Mouse (Mus musculus): ENCODE results near the gene Spib.

The Spib gene

DNA sequence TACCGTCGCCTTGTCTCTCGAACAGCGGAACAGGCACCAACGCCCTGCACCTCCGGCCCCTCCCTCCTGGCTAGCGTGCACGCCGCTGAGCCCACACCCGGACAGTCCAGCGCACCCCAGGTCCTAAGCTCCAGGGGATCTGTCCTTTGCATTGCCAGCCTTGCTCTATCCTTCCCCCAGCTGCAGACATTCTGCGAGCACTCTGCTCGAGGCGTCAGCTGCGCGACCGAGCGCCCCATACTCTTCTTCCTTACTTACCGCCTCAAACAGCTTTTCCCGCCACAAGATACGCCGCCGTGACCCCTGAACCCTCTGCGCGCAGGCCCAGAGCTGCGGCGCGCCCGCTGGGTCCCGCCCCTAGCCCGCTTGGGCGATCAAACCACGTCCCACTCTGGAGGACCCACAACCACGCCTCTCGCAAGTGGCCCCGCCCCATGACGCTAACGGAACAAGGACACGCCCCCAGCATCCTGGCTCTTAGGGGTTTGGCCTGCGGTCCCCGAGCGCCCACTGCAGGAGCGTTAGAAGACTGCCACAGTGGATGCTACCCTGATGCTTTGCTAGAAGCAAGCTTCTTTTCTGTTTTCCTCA, 16.7 kb upstream of the Spib start, which contains the start of gene Pold1:
TSS of gene Pold1 (minus strand) at position 353 of the 591 bp plus-strand sequence.
- peak; percentile 100 for DNase-seq (ENCODE audit: inconsistent ontology term)

DNA sequence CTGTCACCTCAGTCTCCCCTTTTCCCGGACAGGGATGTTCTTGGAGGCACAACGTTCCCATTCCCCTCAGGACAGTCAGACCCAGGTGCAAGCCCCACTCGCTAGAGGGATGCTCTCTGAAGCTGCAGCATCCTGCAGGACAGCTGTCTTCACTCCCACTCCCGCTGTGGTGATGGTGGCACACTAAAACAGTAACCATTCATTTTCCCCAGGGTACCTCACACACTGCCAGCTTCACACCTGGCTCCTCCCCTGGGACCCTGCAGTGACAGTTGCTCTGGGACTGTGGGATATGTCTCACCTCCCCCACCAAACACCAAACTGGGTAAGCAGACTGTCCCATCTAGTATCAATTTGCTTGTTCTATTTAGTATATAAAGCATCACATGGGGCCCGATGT, 15.9 kb upstream of the Spib start:
- DNase-seq (ENCODE audit: inconsistent ontology term): no peak

DNA sequence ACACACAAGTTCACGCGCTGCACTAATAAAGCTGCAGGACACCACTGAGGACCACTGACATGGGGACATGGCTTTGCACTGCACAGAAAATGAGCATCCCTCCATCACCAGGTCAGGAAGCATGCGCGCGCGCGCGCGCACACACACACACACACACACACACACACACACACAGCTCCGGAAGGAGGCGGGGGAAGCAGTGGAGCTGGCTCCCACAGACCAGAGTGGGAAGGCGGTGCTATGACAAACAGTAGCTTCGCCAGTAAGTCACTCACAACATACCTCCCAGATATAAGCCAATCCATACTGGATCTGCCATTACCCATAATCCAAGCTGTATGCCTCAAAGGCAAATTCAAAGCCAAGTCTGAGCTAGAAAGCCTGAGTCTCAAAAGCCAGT, 15.2 kb upstream of the Spib start:
- no peak for DNase-seq (ENCODE audit: inconsistent ontology term)

DNA sequence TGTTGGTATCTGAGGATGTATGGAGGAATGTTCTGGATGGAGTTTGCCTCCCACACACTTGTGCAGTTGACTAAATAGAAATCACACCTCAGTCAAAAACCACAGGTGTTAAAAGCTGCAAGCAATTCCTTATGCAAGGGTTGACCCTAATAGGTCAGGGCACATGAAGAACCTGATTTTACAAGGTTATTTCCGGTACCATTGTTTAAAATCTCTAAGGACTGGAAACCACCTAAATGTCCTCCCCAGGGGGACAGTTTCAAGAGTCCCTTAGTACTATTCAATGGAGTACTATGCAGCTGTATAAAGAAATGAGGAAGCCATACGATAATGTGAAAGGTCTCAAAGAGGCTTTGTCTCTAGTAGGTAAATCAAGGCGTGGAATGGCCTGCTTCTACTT, 14.4 kb upstream of the Spib start:
- no peak for DNase-seq (ENCODE audit: inconsistent ontology term)

DNA sequence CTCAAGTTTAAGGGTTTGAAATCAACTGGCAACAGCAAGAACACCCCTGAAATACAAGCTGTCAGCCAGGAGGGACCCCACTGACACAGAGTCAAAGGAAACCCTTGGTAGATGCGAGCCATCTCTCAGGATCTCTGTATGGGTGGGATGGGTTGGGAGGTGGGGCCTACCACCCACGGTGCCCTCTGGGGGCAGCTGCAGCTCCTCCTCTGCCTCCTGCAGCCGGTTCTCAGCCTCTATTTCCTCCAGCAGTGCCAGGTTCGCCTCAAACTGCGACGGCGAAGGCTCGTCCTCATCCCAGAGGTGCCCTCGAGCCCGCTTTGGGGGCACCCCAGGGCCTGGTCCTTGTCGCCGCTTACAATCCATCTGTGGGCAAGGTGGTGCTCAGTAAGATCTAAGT, 11.2 kb upstream of the Spib start:
- no peak for DNase-seq (ENCODE audit: inconsistent ontology term)

DNA sequence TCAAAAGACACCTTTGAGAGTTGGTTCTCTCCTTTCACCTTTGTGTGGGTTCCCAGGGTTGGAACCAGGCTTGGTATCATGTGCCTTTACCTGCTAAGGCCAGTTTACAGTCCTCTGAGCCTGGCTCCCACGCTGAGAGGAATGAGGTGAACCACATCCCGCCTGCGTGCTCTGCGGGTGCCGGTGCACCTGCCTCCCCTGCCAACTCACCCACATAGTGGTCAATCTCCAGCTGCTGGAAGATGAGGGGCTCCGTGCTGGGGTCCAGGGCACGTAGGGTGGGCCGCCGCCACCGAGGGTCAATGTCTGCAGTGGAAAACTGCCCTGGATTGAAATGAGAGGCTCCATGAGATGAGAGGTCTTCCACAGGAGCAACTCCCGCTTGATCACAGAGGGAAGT, 10.7 kb upstream of the Spib start:
- no peak for DNase-seq (ENCODE audit: inconsistent ontology term)

DNA sequence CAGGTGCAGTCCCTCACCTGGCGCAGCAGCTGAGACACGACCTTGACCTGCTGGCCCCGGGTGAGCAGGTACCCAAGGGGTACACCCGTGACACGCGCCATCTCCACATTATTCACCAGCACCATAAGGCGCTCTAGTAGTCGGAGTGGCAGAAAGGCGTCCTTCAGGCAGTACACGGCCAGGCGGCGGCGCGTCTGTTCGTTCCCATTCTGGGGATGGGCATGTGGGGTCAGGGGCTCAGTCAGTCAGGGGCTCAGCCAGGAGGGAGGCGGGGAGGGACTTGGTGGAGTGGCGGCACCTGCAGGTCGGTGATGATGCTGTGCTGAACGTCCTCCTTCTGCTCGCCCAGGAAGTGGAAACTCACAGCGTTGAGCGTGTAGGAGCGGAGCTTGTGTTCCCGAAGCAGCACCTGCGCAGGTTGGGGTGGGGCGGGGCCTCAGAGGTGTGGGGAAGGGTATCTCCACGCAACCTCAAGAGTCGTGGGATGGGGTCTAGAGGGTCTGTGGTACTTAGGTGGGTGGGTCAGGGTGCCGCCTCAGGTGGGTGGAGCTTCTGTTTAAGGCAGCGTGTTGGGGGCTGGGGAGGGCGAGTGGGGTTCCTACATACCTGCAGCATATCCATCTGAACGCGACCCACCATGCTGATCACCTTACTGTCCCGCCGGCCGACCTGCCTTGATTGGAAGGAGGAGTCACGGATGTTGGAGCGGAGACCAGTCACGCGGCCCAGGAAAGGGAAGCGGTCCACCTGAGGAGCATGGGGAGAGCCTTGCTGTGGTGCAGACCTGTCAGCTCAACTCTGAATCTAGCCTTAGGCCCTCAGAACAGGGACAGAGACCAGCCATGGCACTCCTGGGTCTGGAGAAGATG, 7.1 kb upstream of the Spib start:
- DNase-seq (ENCODE audit: inconsistent ontology term): no peak

DNA sequence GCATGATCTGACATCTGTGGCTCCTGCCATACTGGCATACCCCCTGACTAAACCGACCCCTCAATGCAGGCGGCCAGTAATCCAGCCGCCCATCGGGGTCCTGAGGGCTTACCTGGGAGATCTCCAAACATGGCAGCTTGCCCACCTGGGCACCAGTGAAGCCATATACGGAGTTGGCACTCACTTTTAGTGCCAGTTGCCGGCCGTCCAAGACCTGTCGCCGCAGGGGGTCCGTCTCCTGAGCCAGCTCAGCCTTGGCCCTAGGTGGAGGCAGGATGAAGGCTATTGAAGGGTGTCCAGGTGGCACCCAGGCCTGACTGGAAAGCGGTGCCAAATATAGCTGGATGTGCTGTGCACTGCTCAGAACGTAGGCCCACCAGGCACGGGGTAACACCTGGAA, 5.6 kb upstream of the Spib start:
- DNase-seq (ENCODE audit: inconsistent ontology term): no peak

DNA sequence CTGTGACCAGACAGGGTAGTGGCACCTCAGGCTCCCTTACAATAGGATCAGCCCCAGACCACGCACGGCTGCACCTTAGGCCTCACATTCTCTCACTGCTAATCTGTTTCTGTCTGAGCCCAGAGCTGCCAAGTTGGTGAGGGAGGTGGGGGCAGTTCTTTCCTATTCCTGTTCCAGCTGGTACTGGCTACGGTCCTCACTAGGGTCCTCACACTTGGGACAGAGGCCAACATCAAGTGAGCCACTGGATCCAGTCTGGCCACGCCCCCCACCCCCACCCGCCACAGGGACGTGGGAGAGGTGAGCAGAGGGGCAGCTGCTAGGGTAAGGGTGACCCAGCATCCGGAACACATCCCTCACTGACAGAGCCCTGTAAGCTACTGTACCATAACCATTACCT, 5.1 kb upstream of the Spib start:
- no peak for DNase-seq (ENCODE audit: inconsistent ontology term)

DNA sequence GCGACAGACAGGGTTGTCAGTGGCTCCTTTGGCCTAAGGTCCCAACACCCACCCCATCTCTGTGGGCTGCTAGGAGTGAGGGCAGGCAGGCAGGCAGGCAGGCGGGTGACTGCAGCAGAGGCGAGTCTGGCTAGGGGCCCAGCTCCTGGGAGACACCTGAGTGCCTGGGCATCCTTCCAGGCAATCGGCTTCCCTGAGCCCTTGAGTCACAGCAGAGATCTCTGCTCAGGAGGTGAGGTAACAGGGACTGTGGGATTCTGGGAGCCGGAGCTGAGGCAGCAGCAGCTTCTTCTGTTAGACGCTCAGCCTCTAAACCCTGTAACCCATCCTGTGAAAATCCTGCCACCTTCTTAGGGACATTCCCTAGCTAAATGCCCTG, 4.7 kb upstream of the Spib start:
- no peak for DNase-seq (ENCODE audit: inconsistent ontology term)

DNA sequence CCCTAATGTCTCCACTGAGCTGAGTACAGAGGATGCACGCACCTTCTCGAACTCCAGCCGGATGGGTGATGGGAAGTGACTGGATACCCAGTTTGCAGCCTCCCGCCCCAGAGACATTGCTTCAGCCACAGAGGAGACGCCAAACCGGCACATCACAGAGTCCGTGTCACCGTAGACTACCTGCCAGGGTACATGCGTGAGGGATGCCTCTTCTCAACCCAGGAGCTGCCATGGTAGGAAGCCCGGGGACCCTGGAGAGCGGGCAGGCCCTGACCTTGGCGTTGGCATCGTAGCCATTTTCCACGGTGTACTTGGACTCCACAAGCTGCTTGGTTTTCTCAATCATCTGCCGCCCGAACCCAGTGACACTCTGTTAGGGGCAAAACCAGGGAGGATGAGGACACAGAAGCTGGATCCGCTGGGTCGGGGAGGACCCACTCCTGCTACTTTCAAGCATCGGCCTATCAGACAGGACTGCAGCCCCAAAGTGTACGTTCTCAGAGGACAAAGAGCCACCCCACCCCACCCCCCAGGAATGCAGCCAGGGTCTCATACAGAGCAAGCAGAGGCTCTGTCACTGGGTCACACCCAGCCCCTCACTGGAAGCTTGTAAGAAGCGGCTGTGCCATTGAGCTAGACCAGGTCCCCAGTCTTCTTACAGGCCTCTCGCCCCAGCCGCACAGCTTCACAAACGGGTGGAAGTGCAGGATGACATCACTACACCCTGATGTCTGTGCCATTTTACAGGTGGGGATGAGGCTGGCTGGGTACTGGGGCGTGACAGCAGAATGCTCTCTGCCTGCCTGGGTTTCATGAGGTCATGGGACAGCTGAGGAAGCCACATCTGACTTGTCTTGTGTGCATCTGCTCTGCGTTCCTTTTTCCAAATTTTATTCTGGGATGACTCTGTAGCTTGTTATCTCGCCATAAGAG, 4.1 kb upstream of the Spib start:
- no peak for DNase-seq (ENCODE audit: inconsistent ontology term)

DNA sequence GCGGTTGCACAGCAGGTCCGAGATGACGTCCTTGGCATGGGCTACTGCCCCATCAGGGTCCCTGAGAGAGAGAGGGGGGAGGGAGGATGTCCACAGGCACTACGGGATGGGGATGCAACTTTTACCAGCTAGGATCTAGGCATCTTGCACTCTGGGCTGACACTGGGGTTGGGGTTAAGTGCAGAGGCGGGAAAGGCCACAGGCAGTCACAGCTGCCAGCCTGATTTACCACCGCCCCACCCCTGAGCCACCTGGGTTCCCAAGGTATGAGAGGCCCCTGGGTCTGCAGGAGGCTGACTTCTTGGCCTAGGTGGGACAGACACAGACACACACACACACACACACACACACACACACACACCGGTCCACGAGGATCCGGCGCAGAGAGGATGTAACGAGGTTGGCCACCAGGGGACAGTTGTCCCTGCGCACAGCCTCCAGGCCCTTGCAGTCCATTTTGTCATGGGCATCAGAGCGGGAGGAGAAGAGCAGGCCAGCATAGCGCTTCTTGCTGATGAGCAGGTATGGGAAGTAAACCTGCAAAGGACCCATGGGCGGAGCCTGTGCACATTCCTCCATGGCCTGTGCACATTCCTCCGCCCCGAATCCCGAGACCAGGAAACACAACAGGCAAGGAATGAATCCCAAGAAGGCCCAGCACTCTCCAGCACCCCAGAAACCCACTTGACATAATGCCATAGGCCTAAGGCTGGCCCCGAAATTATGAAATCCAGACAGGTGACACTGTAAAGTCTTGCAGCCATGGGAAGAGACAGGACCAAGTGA, 3.0 kb upstream of the Spib start:
- no peak for DNase-seq (ENCODE audit: inconsistent ontology term)

DNA sequence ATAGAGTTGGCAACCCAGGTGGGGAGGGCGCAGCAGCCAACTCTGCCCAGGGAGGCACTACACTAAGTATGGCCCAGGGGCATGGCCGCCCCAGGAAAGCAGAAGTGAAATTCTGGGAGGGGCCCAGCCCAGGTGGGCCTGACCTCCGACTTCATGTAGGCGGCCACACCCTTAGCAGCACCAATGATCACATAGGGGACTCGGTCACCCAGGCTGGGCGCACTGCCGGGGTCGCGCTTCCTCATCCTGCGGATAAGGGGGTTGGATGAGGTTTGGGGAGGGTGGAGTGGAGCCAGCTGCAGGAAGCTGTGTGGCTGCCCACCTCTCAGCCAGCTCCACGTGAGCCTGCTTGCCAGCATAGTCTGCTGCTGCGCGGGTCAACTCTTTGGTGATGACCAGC, 2.4 kb upstream of the Spib start:
- no peak for DNase-seq (ENCODE audit: inconsistent ontology term)

DNA sequence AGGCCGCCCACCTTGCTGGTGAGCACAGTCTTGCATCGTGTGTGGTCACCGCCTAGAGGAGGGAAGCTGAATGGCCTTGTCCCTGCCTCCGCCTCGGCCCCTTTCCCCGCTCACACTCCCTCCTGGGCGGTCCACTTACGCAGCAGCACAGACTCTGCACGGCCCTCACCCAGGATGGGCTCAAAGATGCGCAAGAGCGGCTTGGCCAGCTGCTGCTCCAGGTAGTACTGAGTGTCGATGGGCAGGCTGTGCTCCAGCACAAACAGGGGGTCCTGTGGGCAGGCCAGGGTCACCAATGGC, 1.8 kb upstream of the Spib start:
- DNase-seq (ENCODE audit: inconsistent ontology term): no peak

DNA sequence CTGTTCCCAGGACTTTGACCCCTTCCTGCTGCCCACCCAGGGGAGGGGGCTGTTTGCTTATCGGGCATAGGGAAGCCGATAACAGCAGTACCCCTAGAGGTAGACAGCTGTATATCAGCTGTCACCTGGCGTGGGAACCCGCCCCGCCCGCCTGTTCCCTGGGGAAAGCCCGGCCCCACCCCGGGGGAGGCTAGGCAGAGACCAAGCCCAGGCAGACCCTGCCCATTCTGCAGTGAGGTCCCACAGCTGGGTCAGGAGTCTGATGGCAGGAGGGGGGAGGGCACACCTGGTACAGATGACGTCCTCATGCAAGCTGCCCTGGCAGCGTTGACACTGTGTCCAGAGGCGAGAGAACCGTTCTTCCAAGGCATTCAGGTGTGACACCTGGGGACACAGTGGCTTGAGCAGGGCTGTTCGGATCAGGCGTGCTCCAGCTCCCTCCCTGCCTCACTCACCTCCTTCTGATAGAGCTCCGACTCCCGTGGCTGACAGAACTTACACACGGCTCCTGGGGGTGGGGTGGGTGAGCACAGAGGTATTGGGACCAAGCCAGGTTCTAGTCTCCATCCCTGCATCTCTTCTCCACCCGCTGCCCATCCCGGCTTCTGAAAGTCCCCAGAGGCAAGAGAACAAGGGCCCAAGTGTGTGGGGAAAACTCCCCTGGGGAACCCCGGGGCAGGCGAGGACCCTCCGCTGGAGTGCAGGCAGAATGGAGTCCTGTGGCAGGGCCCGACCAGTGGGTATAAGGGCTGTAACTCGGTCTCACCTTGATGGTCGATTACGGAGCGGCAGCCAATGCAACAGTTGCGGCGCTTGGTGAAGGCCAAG, 1.3 kb upstream of the Spib start:
- no peak for DNase-seq (ENCODE audit: inconsistent ontology term)

DNA sequence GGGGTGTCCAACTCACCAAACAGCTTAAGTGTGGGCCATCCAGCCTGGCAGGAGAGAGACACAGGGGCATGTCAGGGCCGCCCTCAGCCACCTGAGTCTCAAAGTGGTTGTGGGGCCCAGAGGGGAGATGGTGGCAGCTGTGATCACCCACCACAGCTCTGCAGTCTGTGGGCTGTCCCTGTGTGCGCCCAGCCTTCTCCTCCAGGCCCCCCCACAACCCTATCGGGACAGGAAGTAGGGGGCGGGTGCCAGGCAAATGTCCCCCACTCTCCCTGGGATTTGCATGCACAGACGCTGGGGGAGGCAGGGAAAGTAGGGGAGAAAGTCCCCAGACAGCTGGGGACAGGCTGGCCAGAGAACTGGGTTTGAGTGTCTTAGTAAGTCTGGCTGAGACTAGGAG, 664 bp downstream of the Spib start:
- no peak for DNase-seq (ENCODE audit: inconsistent ontology term)

DNA sequence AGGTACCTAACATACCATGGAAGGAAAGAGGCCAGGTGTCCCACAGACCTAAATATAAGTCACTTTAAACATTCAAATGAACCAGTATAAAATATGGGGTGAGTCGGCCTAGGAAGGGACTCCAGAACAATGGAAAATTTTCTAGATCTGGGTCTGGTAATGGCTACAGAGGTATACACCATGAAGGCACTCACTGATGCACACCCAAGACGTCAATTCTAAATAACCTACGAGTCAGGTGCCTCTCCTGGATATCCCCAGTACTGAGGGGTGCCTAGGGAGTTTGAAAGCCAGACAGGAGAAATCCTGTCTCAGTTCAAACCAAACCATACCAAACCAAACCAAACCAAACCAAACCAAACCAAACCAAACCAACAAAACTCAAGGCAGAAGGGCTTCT, 1.4 kb downstream of the Spib start:
- no peak for DNase-seq (ENCODE audit: inconsistent ontology term)

DNA sequence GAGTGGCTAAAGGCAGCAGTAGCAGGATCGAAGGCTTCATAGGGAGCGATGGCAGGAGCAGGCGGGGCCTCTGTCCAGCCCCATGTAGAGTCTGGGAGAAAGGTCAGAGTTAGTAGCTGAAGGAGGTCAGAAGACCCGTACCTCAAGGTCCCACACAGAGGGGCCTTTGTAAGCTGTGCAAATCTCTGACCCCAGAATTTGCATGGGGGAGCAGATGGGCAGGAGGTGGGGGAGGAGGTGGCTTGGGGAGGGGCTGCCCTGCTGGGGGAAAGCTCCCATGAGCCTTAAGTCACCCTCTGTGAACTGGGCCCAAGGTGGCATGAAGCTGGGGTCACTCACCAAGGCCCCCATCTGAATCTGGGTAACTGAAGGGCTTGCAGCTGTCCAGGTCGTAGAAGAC, 2.4 kb downstream of the Spib start:
- no peak for DNase-seq (ENCODE audit: inconsistent ontology term)

DNA sequence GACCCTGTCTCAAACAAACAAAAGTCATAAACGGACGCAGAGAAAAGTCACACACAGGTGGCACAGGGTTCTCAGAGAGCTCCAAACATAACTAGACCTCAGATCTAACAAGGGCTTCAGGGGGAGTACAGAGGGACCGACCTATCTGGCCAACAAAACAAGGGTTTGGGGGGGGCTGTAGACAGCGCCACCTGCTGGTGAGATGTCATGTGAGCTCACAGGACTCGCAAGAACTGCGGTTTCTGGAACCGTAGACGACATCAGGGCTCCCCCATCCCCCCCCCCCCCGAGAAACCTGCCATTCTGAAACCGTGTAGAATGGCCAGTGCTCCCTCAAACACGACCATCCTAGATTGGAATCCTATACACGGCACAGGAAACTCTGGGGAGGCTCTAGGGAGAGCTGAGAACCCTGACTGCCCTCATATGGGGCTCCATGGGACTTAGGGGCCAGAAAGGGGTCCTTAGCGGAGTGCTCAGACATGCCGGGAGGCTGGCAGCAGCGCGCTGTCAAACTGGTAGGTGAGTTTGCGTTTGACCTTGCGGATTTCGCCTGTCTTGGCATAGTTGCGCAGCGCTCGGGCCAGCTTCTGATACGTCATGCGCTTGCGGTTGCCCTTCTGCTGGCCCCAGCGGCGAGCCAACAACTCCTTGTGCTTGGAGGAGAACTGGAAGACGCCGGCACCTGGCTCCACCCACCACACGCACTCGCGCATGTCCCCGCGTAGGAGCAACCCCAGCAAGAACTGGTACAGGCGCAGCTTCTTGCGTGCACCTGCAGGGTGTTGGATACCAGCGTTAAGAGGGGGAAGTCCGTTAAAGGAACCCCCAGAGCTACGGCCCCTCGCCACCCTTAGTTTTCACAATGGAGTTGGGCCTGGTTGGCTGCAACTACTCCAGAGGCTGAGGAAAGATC, 4.1 kb downstream of the Spib start:
- peak; percentile 62 for DNase-seq (ENCODE audit: inconsistent ontology term)

Data from Muller cell, postnatal 12 days (primary cell).